Mouse (Mus musculus): ENCODE measurements around the gene Chmp4b. TPM values are rescaled to one million over a fixed set of nuclear protein-coding genes. Genes with fewer than 3 reads are reported as not detected.

Gene Chmp4b
- total RNA-seq (2014; rRNA removed): 113 and 151 TPM in 2 replicates
- polyA plus RNA-seq (2015; fragmentation: Nextera tagmentation; extraction: Ambion mirVana): 35.9 and 36.5 TPM in 2 replicates

DNA sequence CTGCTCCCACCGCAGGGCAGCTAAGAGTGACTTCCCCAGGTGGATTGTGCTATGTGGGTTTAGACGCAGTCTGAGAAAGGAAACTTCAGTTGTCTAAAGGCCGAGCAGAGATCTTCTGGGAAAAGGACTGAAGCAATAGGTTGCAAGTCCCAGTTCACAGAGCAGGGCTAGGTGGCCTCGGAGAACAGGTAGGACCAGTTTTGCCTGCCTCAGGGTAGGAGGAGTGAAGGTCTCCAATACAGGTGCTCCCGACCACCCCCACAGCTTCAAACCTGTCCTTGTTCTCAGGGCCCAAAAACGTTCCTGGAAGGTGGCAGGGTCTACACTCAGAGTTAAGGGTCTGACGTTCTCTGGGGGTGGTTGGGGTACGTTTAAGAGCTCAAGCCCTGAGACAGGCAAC lies at the start of gene Chmp4b:
Chmp4b (plus strand) TSS at position 343 of the 400 bp plus-strand sequence.
- no peak for TF ChIP-seq CTCF (IDR thresholded peaks at IDR 0.05; ENCODE audit: low read depth)
- Histone ChIP-seq H3K9me3 (ENCODE audit: low read length) (no peaks in the 10 kb centered on the region), H3K4me2 (ENCODE audit: low read depth, low read length) (no peak within 1 kb of the TSS), H3K27ac (no peak within 1 kb of the TSS), H3K4me3 (ENCODE audit: low read length) (no peak within 1 kb of the TSS), H3K9ac (replicated peaks; ENCODE audit: low read length) (no peak within 1 kb of the TSS), H3K27me3 (ENCODE audit: insufficient read depth, low read length) (no peaks in the 10 kb centered on the region), H3K36me3 (ENCODE audit: insufficient read depth, low read length) (no peaks in the 10 kb centered on the region), H3K4me1 (ENCODE audit: insufficient read depth, low read length) (no peaks in the 10 kb centered on the region)
- WGBS: 54% methylated on average over 8 of the region's 8 CpGs
- no peak for ATAC-seq
- DNase-seq (ENCODE audit: low spot score): no peak

DNA sequence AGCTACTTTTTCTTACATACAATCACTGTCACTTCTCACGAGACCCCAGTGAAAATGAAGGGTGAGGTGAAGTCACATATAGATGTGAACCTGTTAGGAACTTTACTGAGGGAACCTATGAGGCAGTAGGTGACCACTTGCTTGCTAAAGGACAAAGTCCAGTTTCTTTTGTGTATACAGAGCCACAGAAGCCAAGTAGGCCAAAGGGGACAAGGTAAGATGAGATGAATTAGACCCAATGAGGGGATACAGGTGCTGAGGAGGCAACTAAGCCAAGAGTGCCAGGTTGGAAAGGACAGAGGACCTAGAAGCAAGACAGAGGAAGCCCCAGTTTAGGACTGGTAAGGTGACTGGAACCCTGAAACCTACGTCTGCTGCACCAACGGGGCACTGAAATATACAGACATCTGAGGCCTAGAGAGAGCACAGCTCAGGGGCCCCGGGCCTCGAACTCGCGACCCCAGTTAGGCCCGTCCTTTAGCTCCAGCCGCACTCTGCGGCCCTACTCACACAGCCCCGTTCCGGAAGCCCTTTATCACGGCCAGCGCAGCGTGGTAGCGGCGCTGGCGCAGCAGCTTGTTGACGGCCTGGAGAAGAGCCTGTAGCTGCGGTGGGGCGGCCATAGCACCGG lies 48.4 kb upstream of the Chmp4b start:
- WGBS: 23% methylated on average over 22 of the region's 22 CpGs
- ATAC-seq (no peak), DNase-seq (ENCODE audit: low spot score) (no peak)
- Histone ChIP-seq H3K27me3 (ENCODE audit: insufficient read depth, low read length) (no peaks in the 10 kb centered on the region), H3K9ac (replicated peaks; ENCODE audit: low read length) (peak overlapping the region; percentile 61), H3K4me2 (ENCODE audit: low read depth, low read length) (peak overlapping the region; percentile 60), H3K9me3 (ENCODE audit: low read length) (no peaks in the 10 kb centered on the region), H3K27ac (peak overlapping the region; percentile 71; the same call in 1 of the 2 replicates), H3K36me3 (ENCODE audit: insufficient read depth, low read length) (no peaks in the 10 kb centered on the region), H3K4me1 (ENCODE audit: insufficient read depth, low read length) (0 out of 2 replicates have a peak, but pooled peaks cover 11% of the 10 kb centered on the region), H3K4me3 (ENCODE audit: low read length) (peak overlapping the region; percentile 55)
- TF ChIP-seq CTCF (IDR thresholded peaks at IDR 0.05; ENCODE audit: low read depth): no peak

DNA sequence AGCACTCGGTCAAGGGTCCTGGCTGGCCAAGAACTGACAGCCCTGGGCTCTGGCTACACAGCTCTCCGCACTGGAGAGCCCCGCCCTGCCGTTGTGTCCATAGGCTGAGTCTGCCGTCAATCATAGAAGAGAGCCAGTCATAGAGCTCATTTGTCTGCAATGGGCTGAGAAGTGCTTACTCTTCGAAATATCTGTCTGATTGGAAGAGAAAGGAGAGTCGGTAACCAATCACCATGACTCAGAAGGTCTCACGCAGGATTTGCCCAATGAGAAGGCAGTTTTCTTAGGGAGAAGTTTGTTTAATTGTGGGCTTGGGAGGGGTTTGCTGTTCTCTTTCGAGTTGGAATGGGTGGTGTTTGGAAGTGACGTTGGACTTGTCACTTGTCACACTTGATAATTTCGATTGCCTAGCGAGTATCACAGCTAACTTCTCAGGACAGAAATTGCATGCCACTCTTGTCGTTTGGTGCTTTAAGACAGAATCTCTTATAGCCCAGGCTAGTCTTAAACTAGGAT lies 47.8 kb upstream of the Chmp4b start, which contains the start of gene Pxmp4:
Pxmp4 (minus strand) TSS at position 71 of the 516 bp plus-strand sequence.
- DNase-seq (ENCODE audit: low spot score) (peak; percentile 97), ATAC-seq (peak; percentile 100)
- H3K4me2 ChIP-seq (ENCODE audit: low read depth, low read length): peak within 1 kb of the TSS; percentile 60
- H3K4me1 ChIP-seq (ENCODE audit: insufficient read depth, low read length): 0 out of 2 replicates have a peak, but pooled peaks cover 11% of the 10 kb centered on the region
- no peaks in the 10 kb centered on the region for H3K27me3 ChIP-seq (ENCODE audit: insufficient read depth, low read length)
- H3K36me3 ChIP-seq (ENCODE audit: insufficient read depth, low read length): no peaks in the 10 kb centered on the region
- WGBS: 0% methylated on average over 13 of the region's 13 CpGs
- H3K27ac ChIP-seq: peak within 1 kb of the TSS; percentile 71; the same call in 1 of the 2 replicates
- peak within 1 kb of the TSS; percentile 61 for H3K9ac ChIP-seq (replicated peaks; ENCODE audit: low read length)
- no peaks in the 10 kb centered on the region for H3K9me3 ChIP-seq (ENCODE audit: low read length)
- no peak for TF ChIP-seq CTCF (IDR thresholded peaks at IDR 0.05; ENCODE audit: low read depth)
- peak within 1 kb of the TSS; percentile 55 for H3K4me3 ChIP-seq (ENCODE audit: low read length)

DNA sequence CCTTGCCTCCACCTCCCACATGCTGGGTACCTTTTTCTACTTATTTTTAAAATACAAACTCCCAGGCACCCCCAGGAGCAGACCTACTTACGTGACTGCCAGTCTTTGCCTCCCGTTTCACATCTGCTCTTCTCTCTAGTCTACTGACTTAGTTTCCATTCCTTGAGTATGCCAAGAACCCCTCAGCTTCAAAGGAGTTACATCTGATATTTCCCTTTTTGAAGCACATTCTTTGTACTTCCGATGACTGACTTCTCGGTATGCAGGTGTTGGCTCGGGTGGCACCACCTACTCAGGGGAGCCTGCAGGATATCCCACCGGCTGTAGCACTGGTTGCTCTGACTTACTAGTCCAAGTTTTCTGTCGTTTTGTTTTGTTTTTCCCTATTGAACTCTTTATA lies 47.3 kb upstream of the Chmp4b start:
- peak overlapping the region; percentile 55 for H3K4me3 ChIP-seq (ENCODE audit: low read length)
- 42% methylated on average over 7 of the region's 7 CpGs for WGBS
- 0 out of 2 replicates have a peak, but pooled peaks cover 11% of the 10 kb centered on the region for H3K4me1 ChIP-seq (ENCODE audit: insufficient read depth, low read length)
- H3K9me3 ChIP-seq (ENCODE audit: low read length): no peaks in the 10 kb centered on the region
- H3K9ac ChIP-seq (replicated peaks; ENCODE audit: low read length): no peak overlapping the region
- no peak overlapping the region for H3K27ac ChIP-seq
- H3K4me2 ChIP-seq (ENCODE audit: low read depth, low read length): peak overlapping the region; percentile 60
- no peaks in the 10 kb centered on the region for H3K36me3 ChIP-seq (ENCODE audit: insufficient read depth, low read length)
- TF ChIP-seq CTCF (IDR thresholded peaks at IDR 0.05; ENCODE audit: low read depth): no peak
- no peak for ATAC-seq
- DNase-seq (ENCODE audit: low spot score): no peak
- no peaks in the 10 kb centered on the region for H3K27me3 ChIP-seq (ENCODE audit: insufficient read depth, low read length)

DNA sequence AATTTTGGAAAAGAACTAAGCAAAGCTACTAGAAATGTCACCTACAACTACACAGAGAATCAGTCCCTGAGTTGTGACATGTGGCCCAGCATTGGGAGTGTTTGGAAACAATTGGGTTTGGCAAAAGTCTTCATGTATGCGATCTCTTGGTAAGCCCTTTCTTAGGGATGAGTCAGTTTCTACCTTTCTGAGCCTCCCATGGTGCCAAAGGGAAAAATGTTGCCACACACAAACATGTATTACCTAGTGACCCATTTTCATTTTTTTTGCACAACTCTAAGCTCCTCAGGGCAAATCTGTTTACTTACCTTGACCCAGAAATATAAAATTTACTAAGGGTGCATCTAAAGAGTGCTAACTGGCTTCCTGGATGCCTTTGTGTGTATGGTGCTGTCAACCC lies 44.5 kb upstream of the Chmp4b start:
- ATAC-seq (no peak), DNase-seq (ENCODE audit: low spot score) (no peak)
- WGBS: 93% methylated on average over 1 of the region's 1 CpGs
- Histone ChIP-seq H3K27ac (no peak overlapping the region), H3K27me3 (ENCODE audit: insufficient read depth, low read length) (no peaks in the 10 kb centered on the region), H3K36me3 (ENCODE audit: insufficient read depth, low read length) (no peaks in the 10 kb centered on the region), H3K9me3 (ENCODE audit: low read length) (no peaks in the 10 kb centered on the region), H3K4me1 (ENCODE audit: insufficient read depth, low read length) (0 out of 2 replicates have a peak, but pooled peaks cover 11% of the 10 kb centered on the region), H3K9ac (replicated peaks; ENCODE audit: low read length) (no peak overlapping the region), H3K4me2 (ENCODE audit: low read depth, low read length) (no peak overlapping the region), H3K4me3 (ENCODE audit: low read length) (no peak overlapping the region)
- no peak for TF ChIP-seq CTCF (IDR thresholded peaks at IDR 0.05; ENCODE audit: low read depth)

DNA sequence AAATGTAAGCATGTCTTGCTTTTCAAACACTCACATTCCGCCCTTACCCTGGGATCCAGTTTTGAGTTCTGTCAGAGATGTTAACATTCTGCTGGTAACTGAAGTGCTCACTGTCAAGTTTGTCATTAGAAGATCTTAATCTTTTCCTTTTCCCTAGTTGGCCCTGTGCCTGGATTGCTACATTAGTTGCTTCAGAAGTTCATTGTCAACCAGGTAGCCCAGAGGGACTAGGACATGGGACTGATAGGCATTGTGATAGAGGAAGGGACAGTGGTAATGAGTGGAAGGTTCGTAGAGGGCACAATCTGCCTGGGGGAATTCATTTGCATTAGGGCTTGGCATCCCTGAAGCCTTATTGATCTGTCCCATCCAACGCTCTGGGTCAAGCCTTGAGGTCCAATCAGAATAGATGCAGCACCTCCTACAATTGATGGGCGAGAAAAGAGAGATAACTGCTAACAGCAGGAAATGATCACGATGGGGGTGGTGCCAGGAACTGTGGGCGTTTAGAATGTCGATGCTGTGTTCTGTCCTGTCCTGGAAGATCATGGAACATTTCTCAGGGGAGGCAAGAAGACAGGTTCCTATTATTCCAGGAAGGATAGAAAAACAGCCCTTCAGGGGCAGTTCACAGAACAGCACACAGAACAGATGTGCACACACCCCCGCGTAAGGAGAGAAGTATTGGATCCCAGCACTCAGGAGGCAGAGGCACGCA lies 42.3 kb upstream of the Chmp4b start:
- H3K9me3 ChIP-seq (ENCODE audit: low read length): no peaks in the 10 kb centered on the region
- 67% methylated on average over 10 of the region's 10 CpGs for WGBS
- H3K4me2 ChIP-seq (ENCODE audit: low read depth, low read length): no peak overlapping the region
- DNase-seq (ENCODE audit: low spot score) (no peak), ATAC-seq (no peak)
- TF ChIP-seq CTCF (IDR thresholded peaks at IDR 0.05; ENCODE audit: low read depth): no peak
- H3K9ac ChIP-seq (replicated peaks; ENCODE audit: low read length): no peak overlapping the region
- no peaks in the 10 kb centered on the region for H3K36me3 ChIP-seq (ENCODE audit: insufficient read depth, low read length)
- H3K4me1 ChIP-seq (ENCODE audit: insufficient read depth, low read length): peaks cover 6% of the 10 kb centered on the region; the same call in 1 of the 2 replicates
- no peaks in the 10 kb centered on the region for H3K27me3 ChIP-seq (ENCODE audit: insufficient read depth, low read length)
- no peak overlapping the region for H3K4me3 ChIP-seq (ENCODE audit: low read length)
- no peak overlapping the region for H3K27ac ChIP-seq

Measured in hindbrain, postnatal 0 days (tissue).